Mouse (Mus musculus) kidney, embryonic 15.5 days (tissue): Measurements from ENCODE around the gene Tigd4. TPM values are rescaled to one million over a fixed set of nuclear protein-coding genes. Genes with fewer than 3 reads are reported as not detected.

Source experiments
- ATAC-seq: fragments of 200-750 bp; cut with Nextera tagmentation; replicated peaks from 2 replicates; pipeline ENCODE4 v1.8.0; 2017; ENCODE audit warnings: moderate TSS enrichment; ENCODE audit not compliant: low FRiP score
- H3K27ac ChIP-seq: fragments of 300-500 bp; sonication (generic); 2 replicates; pipeline ENCODE4 v1.5.1; 2015; ENCODE audit warnings: mild to moderate bottlenecking, inconsistent platforms
- H3K27me3 ChIP-seq: fragments of 300-500 bp; sonication (generic); 2 replicates; pipeline ENCODE4 v1.6.1; 2015; ENCODE audit warnings: inconsistent platforms
- H3K36me3 ChIP-seq: fragments of 300-500 bp; sonication (generic); 2 replicates; pipeline ENCODE4 v1.6.1; 2015; ENCODE audit warnings: inconsistent platforms
- H3K4me1 ChIP-seq: fragments of 300-500 bp; sonication (generic); 2 replicates; pipeline ENCODE4 v1.6.1; 2015; ENCODE audit warnings: inconsistent platforms
- H3K4me2 ChIP-seq: fragments of 300-500 bp; sonication (generic); 2 replicates; pipeline ENCODE4 v1.6.1; 2015; ENCODE audit warnings: moderate library complexity, mild to moderate bottlenecking, inconsistent platforms
- H3K4me3 ChIP-seq: fragments of 300-500 bp; sonication (generic); replicated peaks from 2 replicates; pipeline ENCODE4 v1.5.1; 2015; ENCODE audit warnings: mild to moderate bottlenecking, inconsistent platforms
- H3K9ac ChIP-seq: fragments of 300-500 bp; sonication (generic); 2 replicates; pipeline ENCODE4 v1.6.1; 2015; ENCODE audit warnings: mild to moderate bottlenecking, inconsistent platforms
- H3K9me3 ChIP-seq: fragments of 300-500 bp; sonication (generic); replicated peaks from 2 replicates; pipeline ENCODE4 v1.6.1; 2016; ENCODE audit warnings: inconsistent platforms
- WGBS: fragments of 180-500 bp; shearing (Covaris S2); methylation state at CpG from one replicate; pipeline ENCODE4 v1.1.7; 2015; ENCODE audit warnings: mixed read lengths; 5-methylcytosine and 5-hydroxymethylcytosine counted together
- polyA plus RNA-seq: library from polyadenylated mRNA; unstranded; fragments of >200 nt; fragmentation: Nextera tagmentation; extraction: Ambion mirVana; gene quantifications from 2 replicates; pipeline ENCODE4 v1.2.1, GENCODE M21; 2015

Tigd4 gene
- polyA plus RNA-seq, 1 experiment from 2014 or later = 0.06 TPM

- ATAC-seq = no peak
- H3K27ac ChIP-seq = no peak overlapping the region
- no peaks in the 10 kb centered on the region for H3K9me3 ChIP-seq
- H3K4me1 ChIP-seq = 0 out of 2 replicates have a peak, but pooled peaks cover 2% of the 10 kb centered on the region
- 19% methylated on average over 5 of the region's 5 CpGs for WGBS
- 0 out of 2 replicates have a peak, but pooled peaks cover 3% of the 10 kb centered on the region for H3K27me3 ChIP-seq
- no peaks in the 10 kb centered on the region for H3K36me3 ChIP-seq
- no peak overlapping the region for H3K4me2 ChIP-seq
- H3K9ac ChIP-seq = no peak overlapping the region
- H3K4me3 ChIP-seq = no peak overlapping the region
Observed at GRCm38 (mm10) chr3:84615050-84615855, 21.9 kb downstream of the Tigd4 start.

- Histone ChIP-seq H3K9me3 (no peaks in the 10 kb centered on the region), H3K4me2 (no peak overlapping the region), H3K36me3 (no peaks in the 10 kb centered on the region), H3K27me3 (0 out of 2 replicates have a peak, but pooled peaks cover 3% of the 10 kb centered on the region), H3K4me1 (0 out of 2 replicates have a peak, but pooled peaks cover 2% of the 10 kb centered on the region), H3K4me3 (no peak overlapping the region), H3K9ac (no peak overlapping the region), H3K27ac (no peak overlapping the region)
- 41% methylated on average over 7 of the region's 7 CpGs for WGBS
- ATAC-seq = no peak
Observed at GRCm38 (mm10) chr3:84615856-84616225, 22.5 kb downstream of the Tigd4 start.

- H3K4me2 ChIP-seq = no peak overlapping the region
- no peaks in the 10 kb centered on the region for H3K36me3 ChIP-seq
- no peak overlapping the region for H3K4me3 ChIP-seq
- H3K27me3 ChIP-seq = 0 out of 2 replicates have a peak, but pooled peaks cover 3% of the 10 kb centered on the region
- ATAC-seq = no peak
- WGBS = 90% methylated on average over 2 of the region's 2 CpGs
- H3K9ac ChIP-seq = no peak overlapping the region
- H3K4me1 ChIP-seq = 0 out of 2 replicates have a peak, but pooled peaks cover 2% of the 10 kb centered on the region
- no peaks in the 10 kb centered on the region for H3K9me3 ChIP-seq
- H3K27ac ChIP-seq = no peak overlapping the region
Observed at GRCm38 (mm10) chr3:84618627-84619026, 25.3 kb downstream of the Tigd4 start.

GRCm38 (mm10) chr3:84619056-84619455, 25.7 kb downstream of the Tigd4 start:
- no peak overlapping the region for H3K4me2 ChIP-seq
- H3K27me3 ChIP-seq = 0 out of 2 replicates have a peak, but pooled peaks cover 3% of the 10 kb centered on the region
- no peaks in the 10 kb centered on the region for H3K9me3 ChIP-seq
- 95% methylated on average over 7 of the region's 7 CpGs for WGBS
- ATAC-seq = no peak
- no peak overlapping the region for H3K9ac ChIP-seq
- no peak overlapping the region for H3K4me3 ChIP-seq
- H3K36me3 ChIP-seq = no peaks in the 10 kb centered on the region
- 0 out of 2 replicates have a peak, but pooled peaks cover 2% of the 10 kb centered on the region for H3K4me1 ChIP-seq
- no peak overlapping the region for H3K27ac ChIP-seq

GRCm38 (mm10) chr3:84619725-84620124, 26.4 kb downstream of the Tigd4 start:
- H3K36me3 ChIP-seq = no peaks in the 10 kb centered on the region
- 91% methylated on average over 6 of the region's 6 CpGs for WGBS
- 0 out of 2 replicates have a peak, but pooled peaks cover 3% of the 10 kb centered on the region for H3K27me3 ChIP-seq
- H3K4me3 ChIP-seq = no peak overlapping the region
- H3K27ac ChIP-seq = no peak overlapping the region
- H3K9me3 ChIP-seq = no peaks in the 10 kb centered on the region
- no peak overlapping the region for H3K9ac ChIP-seq
- no peak overlapping the region for H3K4me2 ChIP-seq
- H3K4me1 ChIP-seq = 0 out of 2 replicates have a peak, but pooled peaks cover 5% of the 10 kb centered on the region
- ATAC-seq = no peak

GRCm38 (mm10) chr3:84622026-84622425, 28.7 kb downstream of the Tigd4 start:
- Histone ChIP-seq H3K27me3 (no peaks in the 10 kb centered on the region), H3K4me3 (no peak overlapping the region), H3K4me2 (no peak overlapping the region), H3K9me3 (no peaks in the 10 kb centered on the region), H3K27ac (no peak overlapping the region), H3K36me3 (no peaks in the 10 kb centered on the region), H3K9ac (no peak overlapping the region), H3K4me1 (peaks cover 12% of the 10 kb centered on the region)
- WGBS = 32% methylated on average over 3 of the region's 3 CpGs
- ATAC-seq = no peak

- Histone ChIP-seq H3K27me3 (no peaks in the 10 kb centered on the region), H3K9ac (no peak overlapping the region), H3K36me3 (no peaks in the 10 kb centered on the region), H3K4me1 (no peaks in the 10 kb centered on the region), H3K27ac (no peak overlapping the region), H3K9me3 (no peaks in the 10 kb centered on the region), H3K4me3 (no peak overlapping the region), H3K4me2 (no peak overlapping the region)
- ATAC-seq = no peak
- 92% methylated on average over 9 of the region's 9 CpGs for WGBS
Observed at GRCm38 (mm10) chr3:84631586-84631985, 38.2 kb downstream of the Tigd4 start.

GRCm38 (mm10) chr3:84637095-84637494, 43.7 kb downstream of the Tigd4 start:
- Histone ChIP-seq H3K27me3 (no peaks in the 10 kb centered on the region), H3K9me3 (no peaks in the 10 kb centered on the region), H3K4me3 (no peak overlapping the region), H3K4me1 (peaks cover 21% of the 10 kb centered on the region), H3K4me2 (no peak overlapping the region), H3K9ac (no peak overlapping the region), H3K36me3 (no peaks in the 10 kb centered on the region), H3K27ac (no peak overlapping the region)
- ATAC-seq = no peak
- WGBS = 83% methylated on average over 6 of the region's 6 CpGs

- no peak overlapping the region for H3K27ac ChIP-seq
- no peak for ATAC-seq
- no peaks in the 10 kb centered on the region for H3K27me3 ChIP-seq
- no peak overlapping the region for H3K9ac ChIP-seq
- no peaks in the 10 kb centered on the region for H3K9me3 ChIP-seq
- 62% methylated on average over 12 of the region's 12 CpGs for WGBS
- H3K36me3 ChIP-seq = no peaks in the 10 kb centered on the region
- no peak overlapping the region for H3K4me3 ChIP-seq
- peaks cover 21% of the 10 kb centered on the region for H3K4me1 ChIP-seq
- no peak overlapping the region for H3K4me2 ChIP-seq
Observed at GRCm38 (mm10) chr3:84637890-84638578, 44.7 kb downstream of the Tigd4 start.

- Histone ChIP-seq H3K27me3 (no peaks in the 10 kb centered on the region), H3K4me1 (peaks cover 21% of the 10 kb centered on the region), H3K36me3 (no peaks in the 10 kb centered on the region), H3K9ac (no peak overlapping the region), H3K4me3 (no peak overlapping the region), H3K9me3 (no peaks in the 10 kb centered on the region), H3K27ac (no peak overlapping the region), H3K4me2 (no peak overlapping the region)
- WGBS = 67% methylated on average over 4 of the region's 4 CpGs
- ATAC-seq = peak; percentile 54; the same call in 1 of the 2 replicates
Observed at GRCm38 (mm10) chr3:84638858-84639257, 45.5 kb downstream of the Tigd4 start.

- no peaks in the 10 kb centered on the region for H3K27me3 ChIP-seq
- no peak; the same call in 1 of the 2 replicates for ATAC-seq
- H3K36me3 ChIP-seq = no peaks in the 10 kb centered on the region
- WGBS = 43% methylated on average over 11 of the region's 11 CpGs
- no peaks in the 10 kb centered on the region for H3K9me3 ChIP-seq
- no peak overlapping the region for H3K9ac ChIP-seq
- no peak overlapping the region for H3K4me3 ChIP-seq
- H3K4me2 ChIP-seq = no peak overlapping the region
- peaks cover 21% of the 10 kb centered on the region for H3K4me1 ChIP-seq
- H3K27ac ChIP-seq = peak overlapping the region; percentile 66
Observed at GRCm38 (mm10) chr3:84639767-84640500, 46.6 kb downstream of the Tigd4 start.
